Mouse (Mus musculus) embryonic facial prominence, embryonic 11.5 days (tissue): Measurements from ENCODE around the gene Lsamp. TPM values are rescaled to one million over a fixed set of nuclear protein-coding genes. Genes with fewer than 3 reads are reported as not detected.

Source experiments
- ATAC-seq: fragments of 200-750 bp; cut with Nextera tagmentation; replicated peaks from 2 replicates; pipeline ENCODE4 v1.8.0; 2017; ENCODE audit warnings: low read depth; ENCODE audit not compliant: insufficient number of reproducible peaks, low FRiP score, low TSS enrichment
- DNase-seq: peaks from one replicate; pipeline ENCODE4 v3.0.0-alpha.2; 2015; ENCODE audit warnings: low spot score
- H3K27ac ChIP-seq: fragments of 300-500 bp; sonication (generic); replicated peaks from 2 replicates; pipeline ENCODE4 v1.5.1; 2014; ENCODE audit warnings: mild to moderate bottlenecking, low read depth, low read length, control low read depth
- H3K27me3 ChIP-seq: fragments of 300-500 bp; sonication (generic); 2 replicates; pipeline ENCODE4 v1.6.1; 2014; ENCODE audit warnings: mild to moderate bottlenecking, low read length, moderate library complexity, mixed read lengths; ENCODE audit not compliant: control insufficient read depth, insufficient read depth
- H3K36me3 ChIP-seq: fragments of 300-500 bp; sonication (generic); replicated peaks from 2 replicates; pipeline ENCODE4 v1.6.1; 2014; ENCODE audit warnings: low read depth, mild to moderate bottlenecking, low read length, moderate library complexity, mixed read lengths; ENCODE audit not compliant: control insufficient read depth, insufficient read depth
- H3K4me1 ChIP-seq: fragments of 300-500 bp; sonication (generic); 2 replicates; pipeline ENCODE4 v1.6.1; 2014; ENCODE audit warnings: low read length, mixed read lengths; ENCODE audit not compliant: control insufficient read depth, insufficient read depth
- H3K4me2 ChIP-seq: fragments of 300-500 bp; sonication (generic); 2 replicates; pipeline ENCODE4 v1.6.1; 2014; ENCODE audit warnings: low read depth, mild to moderate bottlenecking, control low read depth, low read length, moderate library complexity
- H3K4me3 ChIP-seq: fragments of 300-500 bp; sonication (generic); 2 replicates; pipeline ENCODE4 v1.5.1; 2014; ENCODE audit warnings: low read depth, low read length, control low read depth
- H3K9ac ChIP-seq: fragments of 300-500 bp; sonication (generic); replicated peaks from 2 replicates; pipeline ENCODE4 v1.6.1; 2014; ENCODE audit warnings: mild to moderate bottlenecking, control low read depth, low read length
- H3K9me3 ChIP-seq: fragments of 300-500 bp; sonication (generic); replicated peaks from 2 replicates; pipeline ENCODE4 v1.6.1; 2016; ENCODE audit warnings: mild to moderate bottlenecking, low read length, inconsistent platforms, mixed read lengths; ENCODE audit not compliant: control insufficient read depth
- WGBS: fragments of 180-500 bp; shearing (Covaris S2); extraction: QIAGEN DNeasy Blood & Tissue Kit; methylation state at CpG from one replicate; pipeline ENCODE4 v1.1.7; 2014; 5-methylcytosine and 5-hydroxymethylcytosine counted together
- polyA plus RNA-seq: library from polyadenylated mRNA; unstranded; fragments of >200 nt; fragmentation: Nextera tagmentation; extraction: Ambion mirVana; gene quantifications from 2 replicates; pipeline ENCODE4 v1.2.1, GENCODE M21; 2014

Lsamp gene
- polyA plus RNA-seq, 1 experiment from 2014 or later = 5.7 TPM

DNA sequence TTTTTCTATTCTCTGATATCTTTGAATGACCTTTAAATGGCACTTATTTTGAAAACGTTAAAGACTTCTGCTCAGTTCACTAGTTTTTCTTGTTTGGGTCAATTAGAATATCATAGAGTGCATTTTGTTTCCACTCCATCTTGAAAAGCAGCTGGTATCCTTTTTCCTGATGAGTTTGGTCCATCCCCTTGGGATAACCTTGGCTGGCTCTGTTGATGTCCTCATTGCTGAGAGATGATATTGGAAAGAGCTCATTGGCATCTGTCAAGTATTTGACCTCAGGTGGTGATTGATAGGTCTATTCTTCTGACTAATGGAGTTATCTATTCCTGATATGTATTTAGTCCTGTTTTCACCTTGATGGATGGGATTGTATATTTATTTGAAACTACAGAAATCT, 454.7 kb downstream of the Lsamp start:
- H3K4me1 ChIP-seq = no peaks in the 10 kb centered on the region
- no peaks in the 10 kb centered on the region for H3K36me3 ChIP-seq
- H3K9ac ChIP-seq = no peak overlapping the region
- H3K9me3 ChIP-seq = no peaks in the 10 kb centered on the region
- 68% methylated on average over 1 of the region's 1 CpGs for WGBS
- ATAC-seq (no peak), DNase-seq (no peak)
- H3K4me2 ChIP-seq = no peak overlapping the region
- H3K27ac ChIP-seq = no peak overlapping the region
- H3K27me3 ChIP-seq = no peaks in the 10 kb centered on the region
- no peak overlapping the region for H3K4me3 ChIP-seq

DNA sequence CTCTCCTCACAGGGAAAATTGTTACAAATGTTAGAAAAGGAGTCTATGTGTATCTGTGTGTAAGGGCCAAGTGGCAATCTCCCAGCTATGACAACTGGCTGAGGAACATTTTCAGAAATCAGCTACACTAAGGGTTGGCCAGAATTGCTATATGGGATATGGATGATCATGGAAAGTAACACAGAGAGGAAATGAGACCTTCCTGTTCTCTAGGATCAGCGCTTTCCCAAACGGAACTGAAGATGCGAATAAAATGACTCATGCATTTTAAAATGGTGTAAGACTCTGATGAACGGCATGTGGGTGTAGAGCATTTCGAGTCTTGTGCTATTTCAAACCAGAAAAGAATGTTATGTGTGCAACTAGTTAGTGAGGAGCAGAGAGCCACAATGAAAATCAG, 462.4 kb downstream of the Lsamp start:
- Histone ChIP-seq H3K4me2 (no peak overlapping the region), H3K36me3 (no peaks in the 10 kb centered on the region), H3K4me1 (no peaks in the 10 kb centered on the region), H3K4me3 (no peak overlapping the region), H3K27me3 (no peaks in the 10 kb centered on the region), H3K9ac (no peak overlapping the region), H3K27ac (no peak overlapping the region), H3K9me3 (no peaks in the 10 kb centered on the region)
- DNase-seq (no peak), ATAC-seq (no peak)
- 83% methylated on average over 5 of the region's 5 CpGs for WGBS

DNA sequence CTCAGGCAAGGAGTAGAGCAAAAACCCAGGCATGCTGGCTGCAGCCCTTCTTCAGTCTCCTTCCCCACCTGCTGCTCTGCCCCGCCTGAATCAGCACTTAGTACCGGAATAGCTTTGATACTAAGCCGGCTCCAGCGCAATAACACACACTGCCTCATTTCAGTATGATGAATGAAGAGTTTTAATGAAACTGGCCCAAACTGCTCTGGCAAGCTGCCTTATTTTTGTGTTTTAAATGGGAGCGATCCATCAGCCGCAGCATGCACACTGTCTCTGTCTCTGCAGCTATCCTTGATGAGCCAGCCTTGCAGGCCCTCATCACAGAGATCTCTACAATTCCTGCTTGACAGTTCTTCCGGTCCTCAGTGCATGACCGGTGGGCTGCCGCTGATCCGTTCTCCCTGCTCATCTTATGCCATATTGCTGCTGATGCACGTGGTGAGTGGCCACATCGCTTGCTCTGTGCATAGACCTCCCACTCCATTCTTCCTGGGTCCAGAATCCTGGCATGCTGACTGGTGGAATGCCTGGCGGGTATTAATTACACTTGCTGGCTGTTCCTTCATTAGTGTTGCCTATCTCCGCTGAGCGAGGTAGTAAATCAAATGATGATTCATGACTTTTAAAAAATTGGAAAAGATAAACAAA, 479.4 kb downstream of the Lsamp start:
- ATAC-seq = no peak
- Histone ChIP-seq H3K36me3 (no peaks in the 10 kb centered on the region), H3K4me2 (no peak overlapping the region), H3K9ac (no peak overlapping the region), H3K27me3 (no peaks in the 10 kb centered on the region), H3K9me3 (no peaks in the 10 kb centered on the region), H3K27ac (no peak overlapping the region), H3K4me3 (no peak overlapping the region), H3K4me1 (no peaks in the 10 kb centered on the region)
- DNase-seq = no peak
- 78% methylated on average over 15 of the region's 15 CpGs for WGBS

DNA sequence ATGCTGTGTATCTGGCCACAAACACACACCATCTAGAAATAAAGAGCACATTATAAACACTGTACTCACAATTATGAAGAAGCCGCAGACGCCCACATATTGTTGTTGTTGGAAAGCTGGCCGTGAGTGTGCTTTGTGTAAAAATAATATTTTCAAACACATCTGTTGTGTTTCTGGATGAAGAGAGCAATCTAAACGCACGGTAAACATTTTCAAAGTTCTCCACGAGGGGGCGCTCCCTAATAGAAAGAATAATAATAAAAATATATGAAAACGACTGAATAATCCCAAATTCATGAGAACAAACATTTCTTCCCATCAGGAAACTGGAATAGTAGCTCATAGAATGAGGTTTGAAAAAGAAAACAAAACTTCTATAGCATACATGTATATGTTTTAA, 482.4 kb downstream of the Lsamp start:
- DNase-seq (peak; percentile 66), ATAC-seq (no peak)
- Histone ChIP-seq H3K27ac (no peak overlapping the region), H3K36me3 (no peaks in the 10 kb centered on the region), H3K27me3 (no peaks in the 10 kb centered on the region), H3K9me3 (no peaks in the 10 kb centered on the region), H3K4me2 (no peak overlapping the region), H3K4me3 (no peak overlapping the region), H3K9ac (no peak overlapping the region), H3K4me1 (no peaks in the 10 kb centered on the region)
- 14% methylated on average over 8 of the region's 8 CpGs for WGBS

DNA sequence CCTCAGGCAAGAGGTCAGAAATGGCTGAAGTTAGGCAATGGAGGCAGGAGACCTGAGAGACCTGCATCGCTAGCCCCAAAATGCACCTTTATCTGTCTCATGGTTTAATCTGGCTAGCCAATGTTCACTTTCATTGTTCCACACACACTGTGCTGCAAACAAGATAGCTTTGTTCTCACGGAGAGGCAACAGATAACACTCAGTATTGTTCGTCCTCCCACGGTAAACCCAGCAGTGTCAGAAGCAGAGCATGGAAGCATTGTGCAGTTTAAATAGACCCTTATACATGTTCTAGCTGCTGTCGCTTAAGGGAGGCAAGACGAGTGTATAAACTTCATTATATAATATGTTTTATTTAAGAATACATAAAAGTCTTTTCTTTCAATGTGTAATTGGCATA, 486.8 kb downstream of the Lsamp start:
- Histone ChIP-seq H3K36me3 (no peaks in the 10 kb centered on the region), H3K27ac (no peak overlapping the region), H3K4me2 (no peak overlapping the region), H3K4me1 (no peaks in the 10 kb centered on the region), H3K4me3 (no peak overlapping the region), H3K9me3 (no peaks in the 10 kb centered on the region), H3K27me3 (no peaks in the 10 kb centered on the region), H3K9ac (no peak overlapping the region)
- 59% methylated on average over 6 of the region's 6 CpGs for WGBS
- DNase-seq (no peak), ATAC-seq (no peak)

DNA sequence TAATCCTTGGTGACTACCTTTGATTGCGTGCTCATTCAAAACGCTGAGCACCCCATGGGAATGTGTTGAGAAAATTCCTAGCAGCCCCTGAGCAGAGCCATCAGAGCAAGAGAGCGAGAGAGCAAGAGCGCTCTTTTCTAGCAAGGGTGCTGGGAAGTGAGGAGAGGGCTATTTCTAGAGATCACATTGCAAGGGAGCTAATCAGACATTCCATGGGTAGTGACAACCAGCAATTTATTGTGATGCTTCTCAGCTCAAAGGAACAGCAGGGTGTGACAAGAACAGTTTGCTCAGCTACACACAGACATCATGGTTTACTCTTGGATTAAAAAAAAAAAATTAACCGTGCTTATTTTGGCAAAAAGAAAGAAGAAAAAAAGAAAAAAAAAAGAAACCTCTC, 487.8 kb downstream of the Lsamp start:
- Histone ChIP-seq H3K4me3 (no peak overlapping the region), H3K36me3 (no peaks in the 10 kb centered on the region)
- WGBS = 82% methylated on average over 5 of the region's 5 CpGs

DNA sequence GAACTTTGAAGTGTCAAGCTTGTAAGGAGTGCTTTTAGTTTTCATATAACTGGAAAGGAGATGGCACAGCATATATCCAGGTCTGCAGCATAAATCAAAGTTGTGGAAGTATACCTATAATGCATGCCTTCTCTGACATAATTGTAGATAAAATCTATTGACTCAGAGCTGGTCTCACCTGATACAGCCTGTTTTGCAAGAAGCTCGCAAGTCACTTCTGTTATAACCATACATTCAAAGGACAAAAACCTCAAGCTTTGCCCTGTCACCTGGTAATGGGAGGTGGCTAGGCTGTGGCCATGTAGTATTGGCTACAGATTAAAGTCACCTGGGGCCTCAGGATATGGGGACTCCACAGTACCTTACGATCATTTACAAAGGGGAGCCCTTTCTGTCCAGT, 507.4 kb downstream of the Lsamp start:
- Histone ChIP-seq H3K4me1 (no peaks in the 10 kb centered on the region), H3K9me3 (no peaks in the 10 kb centered on the region), H3K4me3 (no peak overlapping the region), H3K9ac (no peak overlapping the region), H3K4me2 (no peak overlapping the region), H3K36me3 (no peaks in the 10 kb centered on the region), H3K27ac (no peak overlapping the region), H3K27me3 (no peaks in the 10 kb centered on the region)
- 88% methylated on average over 2 of the region's 2 CpGs for WGBS
- ATAC-seq (no peak), DNase-seq (no peak)

More for the DNA sequence above, 487.8 kb downstream of the Lsamp start:
- Histone ChIP-seq H3K4me1 (no peaks in the 10 kb centered on the region), H3K27me3 (no peaks in the 10 kb centered on the region), H3K9ac (no peak overlapping the region), H3K4me2 (no peak overlapping the region), H3K9me3 (no peaks in the 10 kb centered on the region), H3K27ac (no peak overlapping the region)
- DNase-seq (no peak), ATAC-seq (no peak)

DNA sequence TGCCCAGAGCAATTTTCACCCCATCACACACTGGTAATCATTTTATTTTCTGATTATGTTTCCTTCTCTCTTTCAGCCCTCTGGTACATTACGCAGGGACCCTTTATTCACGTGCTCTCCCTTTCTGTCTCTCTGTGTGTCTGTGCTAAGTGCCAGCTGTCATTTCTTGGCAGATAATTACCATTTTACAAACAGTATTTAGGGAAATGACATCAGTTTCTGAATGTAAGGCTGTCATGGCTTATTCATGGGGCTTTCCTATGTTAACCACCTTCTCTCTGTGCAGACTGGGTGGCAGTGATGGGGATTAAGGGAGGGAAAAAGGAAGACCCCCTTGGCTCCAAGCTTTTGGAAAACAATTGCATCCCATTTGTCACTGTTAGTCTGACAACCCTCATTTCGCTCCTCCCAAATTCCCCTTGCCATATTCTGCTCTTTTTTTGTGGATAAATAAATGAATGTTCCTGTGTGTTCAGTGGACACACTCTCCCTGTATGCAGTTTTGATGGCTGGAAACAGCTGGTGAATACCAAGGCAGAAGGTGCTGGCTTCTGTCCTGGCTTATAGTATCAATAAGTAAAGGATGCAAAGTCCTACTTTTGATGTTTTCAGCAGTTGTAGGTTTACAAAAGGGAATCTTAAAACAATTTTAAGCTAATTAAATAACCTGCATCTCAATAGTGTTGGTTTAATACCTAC, 520.2 kb downstream of the Lsamp start:
- WGBS = 61% methylated on average over 3 of the region's 3 CpGs
- H3K9me3 ChIP-seq = no peaks in the 10 kb centered on the region
- ATAC-seq = no peak
- no peaks in the 10 kb centered on the region for H3K4me1 ChIP-seq
- no peaks in the 10 kb centered on the region for H3K27me3 ChIP-seq
- H3K36me3 ChIP-seq = no peaks in the 10 kb centered on the region
- no peak overlapping the region for H3K4me2 ChIP-seq
- H3K4me3 ChIP-seq = no peak overlapping the region
- no peak overlapping the region for H3K9ac ChIP-seq
- DNase-seq = no peak
- no peak overlapping the region for H3K27ac ChIP-seq
